Mouse (Mus musculus): Measurements from ENCODE around the gene Cfap65. TPM values are rescaled to one million over a fixed set of nuclear protein-coding genes. Genes with fewer than 3 reads are reported as not detected.

Gene Cfap65
- total and polyA plus RNA-seq, 3 experiments: not detected

DNA sequence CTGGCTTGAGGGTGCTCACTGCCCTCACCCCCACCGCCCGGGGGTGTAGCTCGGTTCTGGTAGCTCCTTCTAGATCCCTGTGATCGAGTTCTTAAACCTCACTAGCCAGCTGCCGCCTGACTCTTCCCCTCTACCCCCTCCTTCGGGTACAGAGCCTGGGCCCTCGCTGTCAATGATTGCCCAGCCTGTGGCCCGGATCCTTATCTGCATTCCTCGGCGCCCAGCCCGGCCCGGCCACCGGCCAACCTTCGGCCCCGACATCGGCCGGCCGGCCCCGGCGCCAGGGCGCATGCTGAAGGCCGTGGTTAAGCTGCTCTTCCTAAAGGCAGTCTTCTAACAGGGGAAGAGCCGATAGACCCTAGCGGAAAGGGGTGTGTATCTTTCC lies 14.3 kb upstream of the Cfap65 start:
- no peak overlapping the region for H3K27ac ChIP-seq (ENCODE audit: control insufficient read depth, low read depth, low read length)
- H3K9me3 ChIP-seq (replicated peaks; ENCODE audit: insufficient read depth, low read length): no peaks in the 10 kb centered on the region
- TF ChIP-seq RCOR1 (IDR thresholded peaks at IDR 0.05; ENCODE audit: low read depth, low read length) (no peak), TBP (IDR thresholded peaks at IDR 0.05; ENCODE audit: low read depth, low read length) (no peak), NRF1 (IDR thresholded peaks at IDR 0.05; ENCODE audit: insufficient read depth, low read depth, low read length, poor library complexity, severe bottlenecking) (no peak), MAX (IDR thresholded peaks at IDR 0.05; ENCODE audit: low read length) (no peak)
- H3K9ac ChIP-seq (ENCODE audit: control insufficient read depth, low read depth, low read length, poor library complexity, severe bottlenecking): no peak overlapping the region
- H3K27me3 ChIP-seq (ENCODE audit: control insufficient read depth in 1 of 2, insufficient read depth in 2 of 2, low read length in 2 of 2): no peaks in the 10 kb centered on the region
- no peaks in the 10 kb centered on the region for H3K79me2 ChIP-seq (ENCODE audit: control insufficient read depth, insufficient read depth, low read length, poor library complexity)
- H3K4me1 ChIP-seq (ENCODE audit: control insufficient read depth in 1 of 2, insufficient read depth in 2 of 2, low read length in 2 of 2): no peaks in the 10 kb centered on the region
- H3K36me3 ChIP-seq (ENCODE audit: control insufficient read depth in 1 of 2, insufficient read depth in 2 of 2, low read length in 2 of 2): no peaks in the 10 kb centered on the region
- no peak overlapping the region for H3K4me3 ChIP-seq (ENCODE audit: control insufficient read depth in 1 of 2, insufficient read depth in 1 of 2, low read depth in 2 of 2, low read length in 2 of 2)
- DNase-seq (ENCODE audit: low read depth, low spot score): no peak

DNA sequence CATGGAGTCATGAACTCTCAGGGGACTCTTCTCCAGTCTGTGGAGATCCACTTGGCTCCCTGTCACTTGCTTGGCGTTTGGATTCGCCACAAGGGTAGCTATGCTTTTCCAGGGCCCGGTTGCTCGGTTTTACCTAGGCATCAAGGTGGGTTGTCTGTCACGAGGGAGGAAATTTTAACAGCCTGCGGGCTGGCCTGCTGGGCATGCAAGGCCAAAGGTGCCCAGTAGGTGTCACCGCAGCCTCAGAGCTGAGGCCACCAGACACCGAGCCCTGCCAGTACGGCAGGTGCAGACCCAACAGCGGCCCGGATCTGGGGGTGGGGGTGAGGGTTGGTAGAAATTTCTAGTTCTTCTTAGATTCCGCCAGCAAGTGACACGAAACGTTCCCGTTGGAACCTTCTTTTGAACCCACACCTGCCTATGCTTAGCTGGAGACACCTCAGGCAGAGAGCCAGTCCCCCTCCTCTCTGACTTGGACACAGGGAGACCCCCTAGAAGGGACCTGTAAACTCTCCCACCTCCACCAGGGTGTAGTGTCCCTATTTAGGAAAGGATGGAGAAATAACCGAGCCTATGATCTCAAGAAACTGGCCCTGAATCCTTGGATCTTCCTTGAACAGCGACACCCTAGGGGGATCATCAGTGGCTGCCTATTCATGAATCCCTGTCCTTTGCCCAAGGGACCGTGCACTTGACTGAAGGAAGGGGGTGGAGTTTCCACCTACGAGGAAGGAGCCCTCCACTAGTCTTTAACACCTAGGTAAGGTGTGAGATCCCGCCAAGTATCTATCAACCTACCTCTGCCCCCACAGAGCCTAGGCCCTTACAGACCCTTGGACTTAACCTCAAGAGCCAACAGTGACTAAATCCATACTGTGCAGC lies 13.6 kb upstream of the Cfap65 start:
- Histone ChIP-seq H3K9me3 (replicated peaks; ENCODE audit: insufficient read depth, low read length) (no peaks in the 10 kb centered on the region), H3K4me1 (ENCODE audit: control insufficient read depth in 1 of 2, insufficient read depth in 2 of 2, low read length in 2 of 2) (no peaks in the 10 kb centered on the region), H3K9ac (ENCODE audit: control insufficient read depth, low read depth, low read length, poor library complexity, severe bottlenecking) (no peak overlapping the region), H3K79me2 (ENCODE audit: control insufficient read depth, insufficient read depth, low read length, poor library complexity) (no peaks in the 10 kb centered on the region), H3K36me3 (ENCODE audit: control insufficient read depth in 1 of 2, insufficient read depth in 2 of 2, low read length in 2 of 2) (no peaks in the 10 kb centered on the region), H3K27me3 (ENCODE audit: control insufficient read depth in 1 of 2, insufficient read depth in 2 of 2, low read length in 2 of 2) (no peaks in the 10 kb centered on the region), H3K4me3 (ENCODE audit: control insufficient read depth in 1 of 2, insufficient read depth in 1 of 2, low read depth in 2 of 2, low read length in 2 of 2) (no peak overlapping the region), H3K27ac (ENCODE audit: control insufficient read depth, low read depth, low read length) (no peak overlapping the region)
- TF ChIP-seq KAT2A (conservative IDR thresholded peaks at IDR 0.05; ENCODE audit: low read depth, low read length) (no peak), ZMIZ1 (IDR thresholded peaks at IDR 0.05; ENCODE audit: low read depth, low read length) (no peak), TBP (IDR thresholded peaks at IDR 0.05; ENCODE audit: low read depth, low read length) (no peak), SMC3 (IDR thresholded peaks at IDR 0.05; ENCODE audit: low read depth, low read length) (peak; percentile 46), RAD21 (IDR thresholded peaks at IDR 0.05; ENCODE audit: low read depth, low read length) (peak; percentile 65), CHD1 (IDR thresholded peaks at IDR 0.05; ENCODE audit: low read depth, low read length) (no peak), CTCF (IDR thresholded peaks at IDR 0.05 in 2 of 3, conservative IDR thresholded peaks at IDR 0.05 in 1 of 3; ENCODE audit: control insufficient read depth in 1 of 3, insufficient read depth in 1 of 3, low read depth in 2 of 3, low read length in 3 of 3, poor library complexity in 1 of 3, severe bottlenecking in 1 of 3) (peak; percentile 50 to 78 (median 67))
- DNase-seq (ENCODE audit: low read depth, low spot score): peak; percentile 16

DNA sequence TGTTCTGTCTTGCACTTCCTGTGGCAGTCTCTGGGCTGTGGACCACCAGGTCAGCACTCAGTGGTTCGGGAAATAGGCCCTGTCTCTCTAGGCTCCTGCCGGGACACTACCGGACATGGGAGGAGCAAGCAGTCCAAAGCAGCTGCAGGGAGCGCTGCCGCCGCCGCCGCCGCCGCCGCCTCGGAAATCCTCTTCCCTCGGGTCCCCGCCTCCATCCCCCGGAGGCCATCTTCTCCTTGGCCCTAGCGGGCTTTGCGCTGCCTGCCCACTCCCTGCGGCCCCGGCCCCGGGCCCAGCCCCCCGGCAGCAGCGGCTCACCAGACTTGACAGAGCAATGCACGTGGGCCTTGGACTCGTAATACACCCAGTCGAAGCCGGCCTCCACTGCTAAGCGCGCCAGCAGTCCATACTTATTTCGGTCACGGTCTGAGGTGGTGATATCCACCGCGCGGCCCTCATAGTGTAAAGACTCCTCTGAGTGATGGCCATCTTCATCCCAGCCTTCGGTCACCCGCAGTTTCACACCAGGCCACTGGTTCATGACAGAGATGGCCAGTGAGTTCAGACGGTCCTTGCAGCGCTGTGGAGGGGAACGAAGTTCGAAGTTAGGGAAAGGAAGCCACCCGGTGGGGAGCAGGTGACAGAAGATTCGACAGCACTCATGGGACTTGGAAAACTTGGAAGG lies 12.7 kb upstream of the Cfap65 start:
- no peaks in the 10 kb centered on the region for H3K27me3 ChIP-seq (ENCODE audit: control insufficient read depth in 1 of 2, insufficient read depth in 2 of 2, low read length in 2 of 2)
- no peaks in the 10 kb centered on the region for H3K36me3 ChIP-seq (ENCODE audit: control insufficient read depth in 1 of 2, insufficient read depth in 2 of 2, low read length in 2 of 2)
- H3K27ac ChIP-seq (ENCODE audit: control insufficient read depth, low read depth, low read length): no peak overlapping the region
- DNase-seq (ENCODE audit: low read depth, low spot score): no peak
- H3K4me1 ChIP-seq (ENCODE audit: control insufficient read depth in 1 of 2, insufficient read depth in 2 of 2, low read length in 2 of 2): no peaks in the 10 kb centered on the region
- no peaks in the 10 kb centered on the region for H3K9me3 ChIP-seq (replicated peaks; ENCODE audit: insufficient read depth, low read length)
- H3K4me3 ChIP-seq (ENCODE audit: control insufficient read depth in 1 of 2, insufficient read depth in 1 of 2, low read depth in 2 of 2, low read length in 2 of 2): no peak overlapping the region
- no peak overlapping the region for H3K9ac ChIP-seq (ENCODE audit: control insufficient read depth, low read depth, low read length, poor library complexity, severe bottlenecking)
- H3K79me2 ChIP-seq (ENCODE audit: control insufficient read depth, insufficient read depth, low read length, poor library complexity): no peaks in the 10 kb centered on the region
- TF ChIP-seq TCF12 (IDR thresholded peaks at IDR 0.05; ENCODE audit: low read depth, low read length): no peak
- no peak for TF ChIP-seq ZC3H11A (IDR thresholded peaks at IDR 0.05; ENCODE audit: low read depth, low read length)
- no peak for TF ChIP-seq MYB (IDR thresholded peaks at IDR 0.05; ENCODE audit: low read depth, low read length)
- no peak for TF ChIP-seq RCOR1 (IDR thresholded peaks at IDR 0.05; ENCODE audit: low read depth, low read length)
- no peak for TF ChIP-seq SMC3 (IDR thresholded peaks at IDR 0.05; ENCODE audit: low read depth, low read length)
- no peak for TF ChIP-seq NRF1 (IDR thresholded peaks at IDR 0.05; ENCODE audit: insufficient read depth, low read depth, low read length, poor library complexity, severe bottlenecking)
- TF ChIP-seq POLR2AphosphoS5 (IDR thresholded peaks at IDR 0.05; ENCODE audit: borderline replicate concordance, low read depth, low read length): no peak
- TF ChIP-seq JUND (IDR thresholded peaks at IDR 0.05; ENCODE audit: low read depth, low read length): no peak
- TF ChIP-seq MAZ (IDR thresholded peaks at IDR 0.05; ENCODE audit: low read depth, low read length): no peak
- TF ChIP-seq CHD2 (IDR thresholded peaks at IDR 0.05; ENCODE audit: low read length): no peak
- TF ChIP-seq USF2 (IDR thresholded peaks at IDR 0.05; ENCODE audit: borderline replicate concordance in 1 of 2, insufficient read depth in 1 of 2, low read depth in 1 of 2, low read length in 2 of 2): no peak
- TF ChIP-seq MEF2A (IDR thresholded peaks at IDR 0.05; ENCODE audit: extremely low read depth, insufficient replicate concordance, low read depth, low read length, poor library complexity, severe bottlenecking): no peak
- TF ChIP-seq SIN3A (IDR thresholded peaks at IDR 0.05; ENCODE audit: low read length): no peak
- TF ChIP-seq MAFK (IDR thresholded peaks at IDR 0.05; ENCODE audit: borderline replicate concordance, low read depth, low read length): no peak
- TF ChIP-seq MYC (IDR thresholded peaks at IDR 0.05; ENCODE audit: low read depth, low read length): no peak
- no peak for TF ChIP-seq NELFE (IDR thresholded peaks at IDR 0.05; ENCODE audit: low read depth, low read length)

Measured in MEL (cell line).